Mouse (Mus musculus): ENCODE data around the gene Rem1.

- TF ChIP-seq CTCF (IDR thresholded peaks at IDR 0.05; ENCODE audit: insufficient read depth, low read depth, low read length) (no peak), POLR2A (IDR thresholded peaks at IDR 0.05; ENCODE audit: insufficient read depth, low read depth, low read length) (no peak)
Measured at GRCm38 (mm10) chr2:152617374-152617773, 9.4 kb upstream of the Rem1 start.

All from olfactory bulb, adult 2 months (tissue).